Mouse (Mus musculus): ENCODE measurements at regions not wholly inside any gene's neighbourhood (a gene's known extent, or its start where the extent isn't known, plus 50 kb on each side); places are given as distances from the start of the nearest gene placed in this dataset.
A peak's percentile ranks its signal among the peaks of the same experiment; 100 is the strongest.

DNA sequence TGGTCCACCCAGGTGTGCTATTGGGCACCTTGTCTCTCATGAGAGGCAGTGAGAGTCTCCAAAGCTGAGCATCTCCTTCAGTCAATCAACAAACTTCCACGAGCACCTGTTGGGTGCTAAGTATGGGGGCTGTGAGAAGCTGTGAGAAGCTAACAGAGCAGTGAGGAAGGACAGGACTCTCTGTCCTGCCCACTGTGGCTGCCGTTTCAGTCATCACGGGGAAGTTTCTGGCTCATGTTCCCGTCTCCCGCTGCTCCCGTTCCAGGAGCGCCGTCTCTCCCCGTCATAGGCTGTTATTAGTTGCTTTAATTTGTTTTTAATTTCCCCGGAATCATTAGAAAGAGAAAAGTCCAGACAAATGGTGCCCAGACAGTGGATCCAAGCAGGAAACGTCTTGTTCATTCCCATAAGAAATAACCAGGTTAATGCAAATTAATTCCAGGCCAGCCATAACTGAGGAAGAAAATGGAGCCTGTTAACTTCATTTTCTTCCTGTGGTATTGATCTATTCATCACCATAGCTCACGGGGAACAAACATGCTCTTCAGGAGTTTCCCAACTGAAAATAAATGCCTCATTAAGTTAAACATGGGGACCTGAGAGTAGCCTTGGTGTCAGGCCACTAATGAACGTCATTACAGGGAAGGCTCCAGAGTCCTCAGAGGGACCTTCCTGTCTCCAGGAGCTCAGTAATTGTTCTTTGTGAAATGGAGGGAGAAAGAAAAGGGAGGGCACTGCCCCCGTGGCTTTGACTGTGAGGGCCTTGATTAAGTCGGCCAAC is 70.3 kb downstream of the Matn1 start:
- no peak for DNase-seq (ENCODE audit: low spot score)

DNA sequence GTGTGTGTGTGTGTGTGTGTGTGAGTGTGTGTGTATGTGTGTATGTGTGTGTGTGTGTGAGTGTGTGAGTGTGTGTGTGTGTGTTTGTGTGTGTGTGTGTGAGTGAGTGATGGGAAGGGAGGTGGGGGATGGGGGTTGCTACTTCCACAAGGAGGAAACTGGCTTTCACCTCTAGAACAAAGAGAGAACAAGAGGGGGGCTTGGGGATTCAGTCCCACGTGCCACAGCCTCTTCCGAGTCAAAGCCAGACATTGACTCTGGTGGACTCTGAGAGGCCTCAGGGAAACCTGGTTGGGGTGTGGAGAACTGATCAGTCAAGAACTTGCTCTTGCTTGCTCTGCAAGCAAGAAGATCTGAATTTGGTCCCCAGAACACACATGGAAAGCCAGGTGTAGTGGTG is 71.0 kb downstream of the Matn1 start:
- no peak for DNase-seq (ENCODE audit: low spot score)

DNA sequence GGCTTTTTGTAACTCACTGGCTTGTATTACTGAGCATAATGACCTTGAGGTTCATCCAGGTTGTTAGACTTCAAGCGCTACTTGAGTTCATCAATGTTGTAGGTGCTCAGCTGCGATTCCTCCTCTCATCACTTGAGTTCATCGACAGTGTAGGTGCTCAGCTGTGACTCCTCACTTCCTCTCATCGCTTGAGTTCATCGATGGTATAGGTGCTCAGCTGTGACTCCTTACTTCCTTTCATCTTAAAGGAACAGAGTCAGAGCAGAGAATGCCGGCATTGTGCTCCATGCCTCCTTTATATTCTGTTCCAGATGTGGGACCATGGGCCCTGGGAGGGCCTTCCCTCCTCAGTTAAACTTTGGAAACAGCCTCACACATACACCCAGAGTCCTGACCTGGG is 79.4 kb downstream of the Matn1 start:
- no peak for DNase-seq (ENCODE audit: low spot score)

DNA sequence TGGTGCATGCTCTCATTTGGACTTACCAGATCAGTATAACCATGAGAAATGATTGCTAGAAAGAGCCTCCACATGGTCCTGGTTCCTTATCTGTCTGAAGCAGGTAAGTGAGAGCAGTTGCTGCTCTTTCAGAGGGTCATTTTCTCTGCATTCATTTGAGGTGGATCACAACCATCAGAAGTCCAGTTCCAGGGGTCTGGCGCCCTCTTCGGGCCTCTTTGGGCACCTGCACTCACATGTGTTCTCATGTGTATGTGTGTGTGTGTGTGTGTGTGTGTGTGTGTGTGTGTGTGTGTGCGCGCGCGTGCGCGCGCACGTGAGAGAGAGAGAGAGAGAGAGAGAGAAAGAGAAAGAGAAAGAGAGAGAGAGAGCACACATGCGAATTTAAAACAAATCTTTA is 92.1 kb downstream of the Matn1 start:
- no peak for DNase-seq (ENCODE audit: low spot score)

DNA sequence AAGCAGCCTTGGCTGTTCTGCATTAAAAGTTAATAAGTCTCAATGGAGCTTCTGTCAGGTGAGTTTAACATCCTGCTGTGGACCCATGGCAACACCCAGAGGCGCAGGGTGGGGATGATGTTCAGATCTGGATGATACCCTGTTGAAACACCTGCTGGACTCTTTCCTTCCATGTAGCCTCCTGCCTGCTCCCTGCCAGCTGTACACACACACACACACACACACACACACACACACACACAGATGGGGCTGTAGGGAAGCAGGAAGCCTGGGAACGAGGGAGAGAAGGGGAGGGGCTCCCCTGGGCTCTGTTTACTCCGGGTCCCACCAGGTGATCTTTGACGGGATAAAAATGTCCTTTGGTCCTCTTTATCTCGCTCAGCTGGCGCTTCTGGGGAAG is 93.0 kb downstream of the Matn1 start:
- no peak for DNase-seq (ENCODE audit: low spot score)

DNA sequence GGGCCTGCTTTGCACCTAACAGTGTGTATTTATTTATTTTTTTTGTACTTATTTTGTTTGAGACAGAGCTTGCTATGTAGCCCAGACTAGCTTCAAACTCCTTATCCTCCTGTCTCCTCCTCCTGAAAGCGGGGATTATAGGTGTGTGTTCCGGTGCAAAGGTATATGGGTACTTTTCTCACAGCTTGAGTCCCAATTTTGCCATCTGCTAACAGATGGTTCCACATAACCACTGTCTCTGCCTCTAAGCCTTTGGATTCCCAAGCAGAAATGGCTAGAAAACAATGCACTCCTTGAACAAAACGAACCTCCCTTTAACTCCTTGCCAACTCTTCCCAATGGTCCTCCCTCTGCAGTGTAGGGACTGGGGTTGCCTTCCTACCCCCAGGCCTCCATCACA is 95.5 kb downstream of the Matn1 start:
- DNase-seq (ENCODE audit: low spot score) = no peak

DNA sequence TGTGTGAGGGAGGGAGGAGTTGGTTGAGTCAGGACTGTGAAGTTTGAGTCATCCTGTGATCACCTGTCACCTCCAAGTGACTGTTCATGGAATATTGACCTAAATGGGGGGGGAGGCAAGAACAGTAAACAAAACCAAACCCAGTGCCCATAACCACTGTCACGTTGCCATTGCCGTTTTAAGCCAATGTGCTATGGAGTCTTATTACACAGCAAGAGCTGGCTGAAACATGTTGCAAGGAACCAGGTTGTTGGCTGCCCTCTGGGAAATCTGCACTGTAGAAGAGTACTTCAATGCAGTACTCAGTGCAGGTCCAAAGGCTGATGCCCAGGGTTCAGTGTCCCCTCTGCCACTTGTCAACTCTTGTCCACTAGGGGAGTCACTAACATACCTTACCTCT is 97.0 kb downstream of the Matn1 start:
- DNase-seq (ENCODE audit: low spot score) = no peak

DNA sequence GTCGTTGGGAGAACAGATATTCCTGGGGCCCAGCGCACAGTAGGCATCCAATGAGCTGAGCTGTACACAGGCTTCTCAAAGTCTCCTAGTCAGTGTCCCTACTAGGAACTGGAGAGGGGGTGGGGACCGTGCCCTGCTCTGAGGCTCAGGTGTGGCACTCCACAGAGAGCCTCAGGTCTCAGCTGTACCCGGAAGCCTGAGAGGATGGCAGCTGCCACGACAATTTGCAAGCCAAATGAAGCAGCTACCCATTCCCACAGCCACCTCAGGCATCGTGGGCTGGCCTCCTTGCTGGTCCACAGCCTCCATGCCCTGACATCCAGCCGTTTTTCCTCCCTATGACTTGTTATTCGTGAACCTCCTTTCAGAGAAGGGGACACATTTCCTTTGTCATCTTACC is 101.9 kb downstream of the Matn1 start:
- DNase-seq (ENCODE audit: low spot score) = no peak

DNA sequence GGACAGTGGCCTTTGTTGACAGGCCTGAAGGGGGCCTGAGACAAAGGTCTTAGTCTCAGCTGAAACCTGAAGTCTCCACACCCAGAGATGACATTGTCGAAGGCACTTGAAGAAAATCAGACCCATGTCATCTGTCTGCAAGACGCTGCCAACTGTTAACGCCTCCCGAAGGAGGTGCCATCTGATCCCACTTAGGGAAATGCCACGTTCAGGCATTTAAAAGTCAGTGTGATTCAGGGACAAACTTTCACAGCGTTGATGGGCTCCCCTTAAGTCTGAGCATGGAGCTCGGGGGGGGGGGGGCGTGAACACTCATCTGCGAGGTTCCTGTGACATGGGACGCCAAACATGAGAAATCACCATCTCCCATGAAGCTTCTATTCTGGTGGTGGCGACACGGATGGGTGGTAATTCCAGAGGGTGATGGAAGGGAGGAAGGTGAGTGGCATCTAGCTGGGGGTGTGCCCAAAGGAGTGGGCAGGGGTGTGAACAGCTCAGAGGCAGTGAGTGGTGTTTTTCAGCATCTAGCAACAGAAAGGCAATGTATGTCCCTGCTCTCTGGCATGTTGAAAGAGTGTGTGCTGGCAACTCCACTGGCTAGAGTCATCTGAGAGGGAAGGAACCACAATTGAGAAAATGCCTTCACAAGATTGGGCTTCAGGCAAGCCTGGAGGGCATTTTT is 102.9 kb downstream of the Matn1 start:
- DNase-seq (ENCODE audit: low spot score) = peak; percentile 30

DNA sequence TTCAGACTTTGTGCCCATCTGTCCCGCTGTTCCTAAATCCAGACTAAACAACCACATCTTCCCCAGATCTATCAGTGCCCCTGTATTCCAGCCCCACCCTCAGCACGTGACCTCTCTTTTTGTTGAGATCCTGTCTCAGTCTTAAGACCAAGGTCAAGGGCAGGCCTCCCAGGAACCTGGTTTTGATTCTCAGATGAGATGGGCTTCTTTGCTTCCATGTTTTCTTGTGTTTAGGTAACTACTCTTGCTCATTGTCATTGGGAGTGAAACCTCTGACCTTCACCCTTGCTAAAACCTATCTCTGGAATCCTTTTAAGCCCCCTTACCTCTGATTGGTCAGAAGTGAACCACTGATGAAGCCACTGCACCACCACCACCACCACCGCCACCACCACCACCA is 112.1 kb downstream of the Matn1 start:
- no peak for DNase-seq (ENCODE audit: low spot score)

DNA sequence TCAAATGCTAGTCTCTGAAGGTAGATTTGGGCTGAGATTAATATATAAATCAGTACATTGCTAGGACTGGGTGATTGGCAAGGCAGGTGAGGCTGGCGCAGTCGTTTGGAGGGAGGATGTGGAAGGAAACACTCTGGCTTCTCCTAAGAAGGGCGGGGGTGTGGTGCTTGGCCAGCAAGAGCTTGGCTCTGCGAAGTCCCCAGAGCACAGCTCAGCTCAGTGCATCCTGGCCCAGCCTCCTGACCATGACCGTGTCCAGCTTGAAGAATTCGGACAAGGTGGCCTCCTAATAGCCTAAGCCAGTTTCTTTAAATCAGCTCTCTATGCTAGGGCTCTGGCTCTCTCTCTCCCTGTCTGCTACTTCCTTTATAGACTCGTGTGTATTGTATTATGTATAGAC is 115.4 kb downstream of the Matn1 start:
- DNase-seq (ENCODE audit: low spot score) = no peak

DNA sequence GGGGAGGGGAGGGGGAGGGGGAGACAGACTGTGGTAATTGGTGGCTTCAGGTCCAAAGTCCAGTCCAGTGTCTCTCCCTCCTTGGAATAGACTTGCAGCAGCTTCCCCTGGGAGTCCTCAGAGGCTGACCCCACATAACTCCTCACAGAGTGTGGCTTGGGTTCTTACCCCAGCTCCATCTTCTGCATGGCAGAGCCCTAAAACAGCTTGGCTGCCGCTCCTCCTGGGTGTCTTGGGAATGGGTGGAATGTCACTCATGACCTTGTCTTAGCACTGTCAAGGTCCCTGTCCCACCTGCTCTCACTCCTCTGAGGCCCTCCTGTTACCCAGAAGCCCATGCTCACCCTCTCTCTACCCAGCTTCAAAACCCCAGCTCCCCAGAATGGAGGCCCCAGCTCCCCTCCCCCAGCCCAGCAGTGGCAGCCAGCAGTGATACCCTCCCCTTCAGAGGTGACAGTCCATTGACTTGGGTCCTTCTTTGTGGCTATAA is 116.1 kb downstream of the Matn1 start:
- DNase-seq (ENCODE audit: low spot score) = no peak

DNA sequence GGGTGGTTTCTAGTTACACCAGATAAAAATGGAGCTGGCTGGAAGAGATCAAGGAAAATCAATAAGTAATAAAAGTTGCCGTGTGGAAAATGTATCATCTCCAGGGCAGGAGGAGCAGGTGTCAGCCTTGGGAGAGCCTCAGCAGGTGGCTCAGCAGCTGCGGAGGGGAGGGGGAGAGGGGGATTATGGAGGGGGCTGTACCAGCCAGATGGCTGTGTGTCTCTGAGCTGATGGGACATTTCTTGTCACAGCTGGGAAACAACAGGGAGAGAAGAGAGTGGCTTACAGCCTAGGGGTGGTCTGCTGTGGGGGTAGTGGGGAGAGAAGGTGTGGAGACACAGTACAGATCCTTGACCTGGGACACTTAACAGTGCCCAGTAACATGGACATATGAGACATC is 116.5 kb downstream of the Matn1 start:
- DNase-seq (ENCODE audit: low spot score) = no peak

DNA sequence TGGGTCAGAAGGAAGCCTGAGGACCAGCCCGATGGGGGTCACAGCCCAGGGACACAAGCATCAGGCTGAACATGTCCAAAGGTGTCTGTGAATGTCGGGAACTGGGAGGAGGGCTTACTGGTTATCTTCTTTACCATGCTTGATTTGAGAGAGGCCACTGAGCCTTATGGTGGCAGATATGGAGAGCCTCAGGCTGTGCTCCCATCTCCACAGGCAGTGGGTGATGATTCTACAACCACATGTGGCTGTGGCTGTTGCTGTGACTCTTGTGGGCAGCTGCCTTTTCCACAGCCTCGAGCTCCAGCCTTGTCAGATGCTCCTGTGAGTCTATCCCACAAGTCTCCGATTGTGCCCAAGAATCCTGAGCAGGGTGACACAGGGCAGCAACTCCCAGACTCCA is 118.4 kb downstream of the Matn1 start:
- no peak for DNase-seq (ENCODE audit: low spot score)

DNA sequence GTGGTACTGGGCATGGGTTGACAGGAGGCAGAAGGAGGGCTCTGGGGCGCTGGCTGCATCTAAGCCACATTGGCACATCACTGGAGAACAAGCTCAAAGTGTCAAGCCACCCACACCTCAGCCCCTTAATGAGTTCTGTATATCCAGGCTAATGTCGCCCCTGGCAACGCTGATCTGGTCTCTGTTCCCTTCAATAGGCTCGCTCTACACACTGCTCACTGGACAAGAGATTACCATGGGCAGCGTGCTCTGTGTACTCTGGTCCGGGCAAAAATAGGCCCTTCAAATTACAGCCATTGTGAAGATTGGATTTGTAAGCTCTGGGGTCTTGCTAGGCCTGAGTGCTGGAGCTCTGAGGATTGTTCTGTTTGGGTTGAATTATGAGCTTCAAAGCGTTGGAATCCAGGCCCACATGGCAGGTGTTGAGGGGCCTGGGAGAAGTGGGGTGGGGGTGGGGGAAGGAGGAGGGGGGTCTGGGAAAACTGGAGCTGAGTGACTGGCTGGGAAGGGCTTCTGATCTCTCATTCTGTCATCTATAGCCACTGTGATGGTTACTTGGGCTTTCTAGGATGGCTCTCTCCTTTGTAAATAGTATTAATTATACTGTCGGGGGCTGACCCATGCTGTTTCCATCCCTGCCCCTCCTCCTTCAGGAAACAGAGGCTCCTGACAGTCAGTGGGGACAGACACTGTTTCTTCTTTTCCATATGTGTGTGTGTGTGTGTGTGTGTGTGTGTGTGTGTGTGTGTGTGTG is 122.2 kb downstream of the Matn1 start:
- DNase-seq (ENCODE audit: low spot score) = no peak

DNA sequence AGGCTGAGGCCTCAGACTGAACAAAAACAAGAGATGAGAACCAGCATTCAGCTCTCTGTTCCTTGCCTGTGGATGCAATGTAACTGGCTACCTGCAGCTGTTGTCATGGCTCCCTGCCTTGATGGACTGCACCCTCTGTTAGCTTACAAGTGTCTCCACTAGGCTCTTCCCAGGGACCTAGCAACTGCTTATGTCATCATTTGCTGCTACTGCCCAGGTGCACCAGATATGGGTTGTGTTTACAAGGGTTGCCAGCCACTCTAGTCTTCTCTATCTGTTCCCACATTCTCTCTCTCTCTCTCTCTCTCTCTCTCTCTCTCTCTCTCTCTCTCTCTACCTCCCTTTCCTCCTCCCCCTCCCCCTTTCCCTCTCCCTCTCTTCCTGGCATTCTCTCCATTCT is 126.4 kb downstream of the Matn1 start:
- DNase-seq (ENCODE audit: low spot score) = no peak

DNA sequence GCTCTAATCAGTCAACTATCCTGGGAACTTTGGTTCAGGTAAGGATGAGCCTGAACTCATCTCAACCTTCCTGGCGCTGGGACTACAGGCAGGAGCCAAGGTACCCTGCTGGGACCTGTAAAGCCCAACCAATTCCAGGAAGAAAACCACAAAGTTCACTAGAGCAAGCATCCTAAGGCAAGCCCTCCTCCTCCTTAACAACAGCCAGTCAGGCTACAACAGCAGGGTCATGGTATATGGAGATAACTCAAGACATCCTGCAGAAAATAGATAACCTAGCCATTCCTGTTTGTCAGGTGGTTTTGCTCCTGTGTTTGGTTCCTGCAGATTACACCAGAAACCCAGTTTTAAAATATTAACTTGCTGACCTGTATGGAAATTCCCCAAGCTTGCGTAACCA is 128.4 kb downstream of the Matn1 start:
- DNase-seq (ENCODE audit: low spot score) = no peak

DNA sequence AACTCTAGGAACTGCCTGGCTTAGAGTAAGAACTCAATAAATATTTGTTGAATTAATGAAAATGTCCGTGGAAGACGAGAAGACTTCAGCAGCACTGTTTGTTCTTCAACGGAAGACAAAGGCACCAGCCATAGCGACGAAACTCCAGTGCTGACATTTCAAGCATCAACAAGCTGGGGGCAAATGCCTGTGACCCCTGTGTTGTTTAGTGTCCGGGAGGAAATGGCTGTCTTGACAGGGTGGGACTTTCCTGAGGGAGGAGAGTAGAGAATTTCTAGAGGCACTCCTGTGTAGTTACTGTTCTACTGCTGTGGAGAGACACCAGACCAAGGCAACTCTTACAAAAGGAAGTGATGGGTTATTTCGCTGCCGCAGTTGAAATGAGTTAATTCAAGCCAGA is 129.2 kb downstream of the Matn1 start:
- no peak for DNase-seq (ENCODE audit: low spot score)

DNA sequence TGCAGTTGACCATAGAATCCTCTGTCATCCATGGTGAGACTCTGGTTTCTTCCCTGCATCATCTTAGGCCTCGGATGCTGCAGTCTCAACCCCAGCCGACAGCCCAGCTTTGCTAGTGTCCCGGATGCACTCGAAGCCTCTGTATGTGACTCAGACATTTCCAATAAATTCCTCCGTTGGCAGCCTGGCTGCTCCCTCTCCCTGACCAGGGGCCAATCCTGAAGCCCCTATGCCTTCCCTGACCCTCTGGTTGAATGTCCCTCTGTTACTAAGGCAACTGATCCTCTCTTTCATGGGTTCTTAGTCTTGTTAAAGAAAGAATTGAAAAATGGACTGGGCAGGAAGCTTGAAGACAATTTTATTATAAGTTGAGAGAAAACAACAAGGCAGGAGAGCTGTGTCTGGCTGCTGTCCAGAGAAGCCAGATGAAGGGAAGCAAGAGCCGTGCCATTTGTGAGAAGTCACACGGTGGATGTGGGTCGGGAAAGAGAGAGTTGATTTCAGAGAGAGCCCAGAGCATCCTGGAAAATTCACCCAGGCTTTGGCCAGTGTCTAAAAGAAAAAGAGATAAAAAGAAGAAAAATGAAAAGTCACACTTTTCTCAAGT is 131.2 kb downstream of the Matn1 start:
- no peak for DNase-seq (ENCODE audit: low spot score)

DNA sequence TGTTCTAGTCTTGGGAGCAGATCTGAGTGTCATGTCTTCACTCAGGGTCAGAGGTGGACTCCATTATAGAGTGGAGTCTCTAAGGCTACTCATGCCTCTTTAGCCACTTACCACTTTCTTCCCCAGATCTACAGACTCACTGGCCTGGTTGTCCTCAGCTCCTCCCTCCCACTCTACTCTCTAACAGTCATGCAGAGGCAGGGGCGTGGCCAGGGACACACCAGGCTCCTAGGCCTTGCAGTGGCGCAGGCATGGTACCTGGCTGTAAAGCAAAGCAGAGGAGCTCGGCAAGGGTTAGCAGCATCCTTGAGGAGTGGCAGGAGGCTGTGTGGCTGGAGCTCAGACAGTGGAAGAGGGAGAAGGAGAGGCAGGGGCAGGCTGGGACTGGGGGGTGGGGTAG is 132.4 kb downstream of the Matn1 start:
- no peak for DNase-seq (ENCODE audit: low spot score)

DNA sequence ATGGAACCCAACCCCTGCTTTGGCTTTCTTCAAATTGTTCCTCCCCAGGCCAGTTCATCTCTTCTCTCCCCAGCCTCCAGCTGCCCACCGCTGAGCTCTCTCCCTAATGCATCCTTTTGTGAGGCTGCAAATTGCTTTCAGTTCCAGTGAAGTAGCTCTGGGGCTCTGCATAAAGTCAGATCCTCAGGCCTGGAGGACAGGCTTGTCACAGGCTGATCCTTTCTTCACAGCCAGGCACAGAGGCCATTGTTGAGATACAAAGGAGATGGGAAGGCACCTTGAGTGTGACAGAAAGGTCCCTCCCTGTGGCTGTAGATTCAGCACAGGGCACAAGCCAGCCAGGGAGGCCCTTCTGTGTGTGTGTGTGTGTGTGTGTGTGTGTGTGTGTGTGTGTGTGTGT is 135.9 kb downstream of the Matn1 start:
- no peak for DNase-seq (ENCODE audit: low spot score)

DNA sequence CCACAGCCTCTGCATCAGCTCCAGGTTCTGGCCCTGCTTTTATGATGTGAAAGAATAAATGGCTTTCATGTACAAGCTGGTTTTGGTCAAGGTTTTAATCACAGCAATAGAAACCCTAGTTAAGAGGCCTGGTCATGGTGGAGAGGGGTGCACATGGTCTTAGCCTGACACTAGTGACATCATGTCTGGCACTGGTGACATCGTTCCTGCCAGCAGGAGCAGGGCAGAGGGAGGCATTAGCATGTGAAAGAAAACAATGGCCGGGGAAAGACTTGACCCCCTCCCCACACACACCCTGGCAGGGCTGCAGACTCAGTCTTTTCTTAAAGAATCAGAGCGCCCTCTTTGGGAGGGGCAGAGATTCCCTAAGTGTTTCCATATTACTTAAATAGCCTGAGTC is 139.2 kb downstream of the Matn1 start:
- no peak for DNase-seq (ENCODE audit: low spot score)

DNA sequence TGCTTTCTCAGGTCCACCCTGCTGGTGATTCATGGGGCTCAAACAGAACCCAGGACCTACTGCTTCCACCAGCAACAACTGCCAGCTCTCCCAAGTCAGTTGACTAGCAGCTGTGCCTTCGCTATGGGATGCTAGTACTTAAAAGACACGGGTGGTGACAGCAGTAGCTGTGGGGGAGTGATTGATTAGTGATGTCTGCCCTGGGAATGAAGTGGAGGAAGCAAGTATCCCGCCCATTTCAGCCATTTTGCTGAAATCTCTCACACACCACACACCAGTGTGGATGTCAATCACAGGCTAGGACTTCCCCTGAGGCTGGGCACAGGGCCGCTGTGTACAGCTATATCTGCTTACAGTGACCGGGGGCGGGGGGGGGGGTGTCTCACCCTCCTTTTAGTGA is 153.2 kb downstream of the Matn1 start:
- no peak for DNase-seq (ENCODE audit: low spot score)
